Mouse (Mus musculus) right cerebral cortex, postnatal 10 days (tissue): Measurements from ENCODE around the gene Cnpy4.
"Not testable (repeated sequence)": the region's sequence is repeated elsewhere in the genome, so short reads cannot be mapped to it uniquely, and the experiment has no call there.

Source experiments
- DNase-seq, 2 experiments: peaks; one replicate each; pipeline ENCODE4 v3.0.0; 2021; ENCODE audit warnings: low spot score in 2 of 2

Cnpy4 gene

DNA sequence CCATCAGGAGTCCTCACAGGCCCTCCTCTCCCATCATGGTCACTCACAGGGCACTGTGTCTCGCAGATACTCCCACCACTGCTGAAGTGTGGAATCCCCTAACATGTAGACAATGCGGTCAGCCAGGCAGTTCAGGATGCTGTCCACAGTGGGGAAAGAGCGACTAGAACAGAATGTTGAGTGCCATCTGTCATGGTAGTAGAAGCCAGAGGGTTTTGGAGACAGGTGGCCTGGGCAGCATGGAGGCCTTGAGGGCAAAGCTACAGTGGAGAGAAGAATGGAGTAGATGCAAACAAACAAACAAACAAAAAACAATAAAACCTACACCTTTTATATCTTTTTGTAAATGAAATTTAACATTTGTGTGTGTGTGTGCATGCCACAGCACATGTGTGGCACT lies 14.8 kb downstream of the Cnpy4 start:
- DNase-seq: no peak

DNA sequence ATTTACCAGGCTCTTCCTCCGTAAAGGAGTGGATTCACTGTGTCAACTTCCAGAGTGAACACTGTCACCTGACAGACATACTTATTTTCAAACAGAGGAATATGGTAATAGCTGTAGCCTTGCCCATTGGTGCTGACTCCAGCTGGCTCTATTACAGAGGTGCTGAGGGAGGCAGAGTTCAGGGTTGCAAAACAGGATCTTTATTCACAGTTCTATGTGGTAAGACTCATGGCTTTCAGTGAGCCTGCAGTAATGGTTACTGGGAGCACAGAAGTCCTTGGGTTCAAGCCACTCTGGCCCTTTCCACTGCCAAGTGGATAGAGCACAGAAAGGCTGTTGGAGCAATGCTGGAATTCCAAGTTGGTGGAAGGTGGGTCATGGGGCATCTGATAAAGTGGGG lies 20.0 kb downstream of the Cnpy4 start:
- DNase-seq: no peak

DNA sequence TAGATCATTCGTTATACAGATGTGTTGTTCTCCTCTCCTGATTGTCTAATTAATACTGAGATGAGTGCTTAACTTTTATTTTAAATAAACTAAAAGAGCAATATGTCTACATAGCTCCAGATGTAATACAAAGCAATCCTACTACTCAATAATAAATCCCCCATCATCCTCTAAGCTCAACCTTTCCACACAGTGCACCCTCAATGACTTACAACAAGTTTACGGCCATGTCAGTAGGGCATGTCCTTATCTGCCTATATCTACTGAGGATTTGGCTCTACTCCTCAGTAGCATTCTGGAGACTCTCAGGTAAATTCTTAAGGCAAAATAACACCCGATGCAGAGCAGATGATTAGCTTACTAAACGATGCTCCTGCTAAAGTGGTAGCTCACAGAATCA lies 20.6 kb downstream of the Cnpy4 start:
- DNase-seq: no peak

DNA sequence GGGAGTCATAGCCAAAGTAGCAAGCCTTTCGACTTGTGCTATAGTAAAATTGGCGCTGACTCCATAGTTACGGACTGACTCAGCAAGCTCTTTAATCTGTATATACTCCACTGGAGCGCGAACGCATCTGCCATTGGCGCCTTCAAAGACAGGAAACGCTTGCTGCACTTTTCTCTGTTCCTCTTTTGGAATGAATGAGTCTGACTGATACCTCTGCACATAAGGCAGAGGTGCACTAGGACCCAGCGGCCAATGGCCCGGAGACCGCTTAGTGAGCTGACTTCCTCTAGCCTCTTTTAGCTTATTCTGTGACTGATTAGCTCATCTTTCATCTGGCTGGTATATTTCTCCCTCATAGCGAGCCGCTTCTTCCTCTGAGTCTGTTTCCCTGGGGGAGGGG lies 29.3 kb downstream of the Cnpy4 start:
- not testable (repeated sequence) for DNase-seq

DNA sequence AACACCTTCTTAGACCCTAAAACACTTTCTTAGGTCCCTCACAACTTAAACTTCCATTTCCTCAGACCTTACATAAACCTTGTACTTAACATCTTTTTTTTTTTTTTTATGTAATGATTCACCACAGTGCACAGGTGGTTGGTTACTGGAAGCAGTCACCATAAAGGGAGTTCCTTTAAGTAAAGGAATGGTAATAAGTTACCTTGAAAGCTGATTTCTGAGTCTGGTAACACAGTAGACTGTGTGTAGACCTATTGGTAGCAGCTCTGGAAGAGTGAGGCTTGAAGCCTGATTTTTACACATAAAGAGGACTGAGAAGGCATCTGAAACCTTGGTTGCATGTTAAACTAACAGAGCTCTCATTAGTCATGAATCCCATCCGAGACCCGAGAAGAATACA lies 32.6 kb downstream of the Cnpy4 start:
- no peak for DNase-seq

DNA sequence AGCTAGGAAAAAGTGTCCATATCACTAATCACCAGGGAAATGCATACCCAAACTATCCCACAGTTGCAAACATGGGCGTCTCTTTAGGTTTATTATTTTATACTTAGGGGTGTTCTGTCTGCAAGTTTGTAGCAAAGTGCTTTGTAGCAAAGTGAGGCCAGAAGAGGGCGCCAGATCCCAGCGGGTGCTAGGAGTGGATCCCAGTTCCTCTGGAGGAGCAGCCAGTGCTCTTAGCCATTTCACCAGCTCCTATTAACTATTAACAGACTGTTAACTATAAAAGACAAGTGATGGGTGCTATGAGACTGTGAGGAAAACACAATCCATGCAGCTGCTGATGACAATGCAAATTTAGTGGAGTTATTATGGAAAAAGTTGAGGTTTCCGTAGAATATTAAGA lies 34.8 kb downstream of the Cnpy4 start:
- peak; percentile 73 to 89 for DNase-seq

DNA sequence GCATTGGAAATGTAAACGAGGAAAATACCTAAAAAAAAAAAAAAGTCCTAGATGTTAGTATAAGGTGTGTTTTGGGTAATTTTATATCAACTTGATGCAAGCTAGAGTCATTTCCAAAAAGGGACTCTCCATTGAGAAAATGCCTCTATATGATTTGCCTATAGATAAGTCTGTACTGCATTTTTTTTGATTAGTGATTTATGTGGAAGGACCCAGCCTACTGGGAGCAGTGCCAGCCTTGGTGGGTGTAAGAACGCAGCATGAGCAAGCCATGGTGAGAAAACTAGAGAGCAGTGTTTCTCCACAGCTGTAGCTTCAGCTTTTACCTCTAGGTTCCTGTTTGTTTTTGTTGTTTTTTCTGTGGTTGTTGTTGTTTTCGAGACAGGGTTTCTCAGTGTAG lies 36.0 kb downstream of the Cnpy4 start:
- DNase-seq: peak; percentile 38 to 51

DNA sequence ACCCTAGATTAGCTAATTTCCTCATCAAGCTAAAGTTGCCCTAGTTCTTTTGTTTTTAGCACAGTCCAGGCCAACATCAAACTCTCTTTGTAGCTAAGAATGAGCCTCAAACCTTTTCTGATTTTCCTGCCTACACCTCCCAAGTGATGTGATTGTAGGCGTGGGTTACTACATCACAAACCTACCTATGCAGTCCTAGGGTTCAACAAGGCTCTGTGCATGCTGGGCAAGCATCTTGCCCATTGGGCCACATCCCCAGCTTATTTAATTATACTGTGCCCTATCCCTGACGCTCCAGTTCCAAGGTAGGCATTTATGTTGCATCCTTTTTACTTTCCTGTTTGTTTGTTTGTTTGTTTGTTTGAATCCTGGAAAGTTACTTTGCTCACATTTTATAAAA lies 38.4 kb downstream of the Cnpy4 start, which contains the start of gene Nxpe5:
Gene Nxpe5, plus strand, starts transcription at position 199 of the 400 bp plus-strand sequence.
- no peak for DNase-seq

DNA sequence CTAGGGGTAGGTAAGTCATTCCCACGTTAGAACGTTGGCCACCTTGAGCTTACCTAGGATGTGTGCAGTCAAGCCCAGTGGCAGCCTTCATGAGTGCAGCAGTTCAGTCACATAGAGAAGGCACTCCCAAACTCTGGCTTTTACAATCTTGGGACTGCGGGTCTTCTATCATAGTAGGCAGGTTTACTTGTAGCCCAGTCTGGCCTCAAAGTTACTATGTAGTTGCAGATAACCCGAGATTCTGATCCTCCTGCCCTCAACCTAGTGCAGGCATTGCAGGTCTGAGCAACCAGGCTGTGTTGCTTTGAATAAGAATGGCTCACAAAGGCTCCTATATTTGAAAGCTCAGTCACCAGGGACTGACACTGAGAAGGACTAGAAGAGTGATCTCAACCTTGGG lies 39.2 kb downstream of the Cnpy4 start:
- no peak for DNase-seq

DNA sequence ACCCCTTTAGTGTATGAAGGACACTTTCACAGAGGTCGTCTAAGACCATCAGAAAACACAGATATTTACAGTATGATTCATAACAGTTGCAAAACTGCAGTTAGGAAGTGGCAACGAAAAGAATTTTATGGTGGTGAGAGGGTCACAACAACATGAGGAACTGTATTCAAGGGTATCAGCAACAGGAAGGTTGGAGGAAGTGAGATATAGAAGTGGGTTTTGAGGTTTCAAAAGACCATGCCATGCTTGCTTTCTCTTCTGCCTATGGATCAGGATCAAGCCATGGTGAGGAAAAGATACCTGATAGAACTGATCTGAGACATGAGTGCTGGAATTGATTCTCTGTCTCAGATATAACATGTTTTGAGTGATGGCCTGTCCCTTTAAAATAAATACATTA lies 40.1 kb downstream of the Cnpy4 start:
- no peak for DNase-seq

DNA sequence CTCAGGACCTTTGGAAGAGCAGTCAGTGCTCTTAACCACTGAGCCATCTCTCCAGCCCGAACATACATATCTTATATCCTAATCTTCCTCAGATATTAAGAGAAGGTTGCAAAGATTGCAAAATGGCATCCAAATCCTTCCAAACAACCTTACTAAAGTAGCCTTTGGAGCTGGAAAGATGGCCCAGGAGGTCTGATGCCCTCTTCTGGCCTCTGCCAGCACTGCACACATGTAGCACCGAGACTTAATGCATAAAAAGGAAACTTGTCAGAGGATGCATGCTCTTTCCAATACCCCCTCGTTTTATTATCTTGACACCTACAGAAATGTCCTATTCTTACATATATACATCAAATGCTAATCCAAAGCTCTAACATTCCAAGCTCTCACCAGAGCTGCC lies 40.7 kb downstream of the Cnpy4 start:
- DNase-seq: peak in 1 of 2 experiments; percentile 34

DNA sequence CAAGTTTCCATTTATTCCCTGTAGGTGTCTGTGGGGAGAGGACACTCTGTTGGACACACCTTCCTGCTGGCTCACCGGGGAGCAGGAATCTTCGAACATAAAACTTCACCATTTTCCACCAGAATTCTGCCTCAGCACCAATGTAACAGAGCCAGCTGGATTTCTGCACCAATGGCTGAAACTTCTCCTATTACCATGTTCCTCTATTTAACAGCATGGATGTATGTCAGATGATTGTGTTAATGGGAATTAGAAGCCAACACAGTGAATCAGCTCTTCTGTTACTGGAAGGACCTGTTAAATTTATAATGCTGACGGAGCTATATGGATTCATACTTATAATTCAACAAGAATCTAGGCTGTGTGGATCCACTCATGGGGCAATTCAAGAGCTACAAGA lies 42.2 kb downstream of the Cnpy4 start:
- no peak for DNase-seq

DNA sequence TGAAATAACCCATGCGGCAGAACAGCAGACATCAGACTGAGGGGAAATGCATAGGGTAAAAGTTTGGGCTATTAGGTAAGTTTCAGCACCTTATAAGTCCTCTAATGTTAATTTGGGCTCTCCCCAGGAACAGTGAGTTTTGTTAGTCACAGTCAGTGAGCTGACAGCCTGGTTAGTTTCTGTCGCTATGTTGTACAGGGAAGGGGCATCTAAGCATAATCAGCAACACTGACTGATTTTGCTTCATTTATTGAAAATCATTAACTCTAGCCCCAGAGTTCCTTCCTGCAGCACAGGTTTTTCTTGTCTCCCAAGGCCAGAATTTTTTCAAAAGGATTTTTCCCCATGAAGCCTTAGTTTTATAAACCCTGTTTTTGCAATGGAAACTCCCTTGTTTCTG lies 46.5 kb downstream of the Cnpy4 start:
- no peak for DNase-seq

DNA sequence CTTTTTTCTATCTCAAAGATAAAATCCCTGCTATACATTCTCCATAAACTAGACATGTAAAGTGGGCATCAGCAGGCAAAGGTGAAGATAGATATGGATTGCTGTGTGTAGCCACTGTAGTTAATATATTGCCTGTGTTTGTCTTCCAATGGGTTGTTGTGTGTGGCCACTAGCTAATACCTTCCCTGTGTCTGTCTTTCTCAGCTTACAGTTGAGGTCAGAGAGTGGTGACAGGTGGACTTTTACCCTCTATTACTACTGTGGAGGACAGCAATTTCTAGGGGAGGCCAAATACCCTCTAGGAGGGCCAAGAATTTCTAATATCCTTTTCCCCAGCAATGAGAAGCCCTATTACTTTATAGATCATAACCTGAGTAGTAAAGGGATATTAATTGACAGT lies 46.9 kb downstream of the Cnpy4 start:
- no peak for DNase-seq

DNA sequence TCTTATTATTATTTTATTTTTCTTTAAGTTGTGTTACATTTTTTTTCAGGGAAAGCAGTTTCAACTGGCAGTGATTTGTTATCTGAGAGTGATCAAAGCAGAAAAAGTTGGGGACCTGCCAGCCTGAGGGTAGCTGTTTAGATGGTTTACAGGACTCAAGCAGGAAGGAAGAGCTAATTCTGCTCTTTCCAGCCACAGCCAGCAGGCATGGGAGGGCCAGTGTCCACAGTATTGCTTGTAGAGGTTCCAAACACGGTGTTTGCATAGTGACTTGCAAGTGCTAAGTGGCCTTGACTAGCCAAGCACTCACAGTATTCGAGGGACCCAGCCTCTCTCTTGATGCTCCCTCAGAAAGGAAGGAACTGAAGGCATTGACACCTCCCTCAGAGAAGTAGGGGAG lies 54.2 kb downstream of the Cnpy4 start:
- DNase-seq: no peak
